Mouse (Mus musculus): ENCODE measurements around the gene Fam180a. TPM values are rescaled to one million over a fixed set of nuclear protein-coding genes. Genes with fewer than 3 reads are reported as not detected.
A peak's percentile ranks its signal among the peaks of the same experiment; 100 is the strongest.

The Fam180a gene
- polyA plus RNA-seq, 1 experiment = 0.24 TPM

- H3K27ac ChIP-seq (ENCODE audit: insufficient read depth, low read depth, low read length) = peak overlapping the region; percentile 15; the same call in 1 of the 2 replicates
- H3K27me3 ChIP-seq (ENCODE audit: control insufficient read depth, insufficient read depth, low read length) = no peaks in the 10 kb centered on the region
- no peak overlapping the region for H3K4me3 ChIP-seq (ENCODE audit: low read depth, low read length)
- WGBS = 90% methylated on average over 7 of the region's 7 CpGs
- peaks cover 12% of the 10 kb centered on the region for H3K4me1 ChIP-seq (ENCODE audit: control insufficient read depth, insufficient read depth, insufficient read length, low read length)
- TF ChIP-seq CTCF (IDR thresholded peaks at IDR 0.05; ENCODE audit: extremely low read depth, insufficient read length, insufficient replicate concordance, low read depth, low read length) (no peak), POLR2A (IDR thresholded peaks at IDR 0.05; ENCODE audit: low read depth, low read length) (no peak)
- H3K36me3 ChIP-seq (ENCODE audit: control insufficient read depth, insufficient read depth, low read length) = no peaks in the 10 kb centered on the region
Measured at GRCm38 (mm10) chr6:35302581-35302980, 23.4 kb downstream of the Fam180a start.

GRCm38 (mm10) chr6:35298323-35298722 is 27.6 kb downstream of the Fam180a start:
- WGBS = 85% methylated on average over 6 of the region's 6 CpGs
- H3K4me1 ChIP-seq (ENCODE audit: control insufficient read depth, insufficient read depth, insufficient read length, low read length) = peaks cover 6% of the 10 kb centered on the region

DNA sequence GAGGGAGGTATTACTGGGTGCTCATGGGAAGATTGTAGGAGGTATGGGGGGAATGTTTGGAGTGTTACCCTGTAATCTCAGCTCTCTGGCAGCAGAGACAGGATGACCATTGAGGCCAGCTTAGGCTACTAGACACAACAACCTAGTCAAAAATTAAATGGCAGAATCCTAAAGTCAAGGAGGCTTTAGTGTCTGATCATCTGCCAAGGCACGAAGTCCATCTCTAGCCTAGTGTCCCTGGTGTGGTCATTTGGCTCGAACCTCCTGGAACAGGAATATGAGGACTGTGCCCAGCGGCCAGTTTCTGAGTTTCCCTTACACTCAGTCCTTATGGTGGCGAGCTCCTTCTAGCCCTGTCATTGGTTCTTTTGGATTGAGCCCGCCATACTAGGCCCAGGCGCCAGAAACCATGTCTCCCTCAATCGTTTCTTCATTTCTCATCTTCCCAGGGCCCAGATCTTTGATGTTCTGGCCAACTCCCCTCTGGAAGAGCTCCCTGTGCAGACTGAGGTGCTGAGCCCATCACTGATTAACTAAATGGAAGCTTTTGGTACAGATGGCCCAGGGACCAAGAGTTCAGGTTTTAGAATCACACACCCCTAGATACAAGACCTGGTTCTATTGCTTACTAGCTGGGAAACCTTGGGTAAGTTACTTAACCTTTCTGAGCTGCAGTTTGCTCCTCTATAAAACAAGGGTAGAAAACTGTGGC is 28.3 kb downstream of the Fam180a start:
- 86% methylated on average over 7 of the region's 7 CpGs for WGBS
- TF ChIP-seq POLR2A (IDR thresholded peaks at IDR 0.05; ENCODE audit: low read depth, low read length) = no peak
- Histone ChIP-seq H3K4me1 (ENCODE audit: control insufficient read depth, insufficient read depth, insufficient read length, low read length) (peaks cover under 1% of the 10 kb centered on the region), H3K36me3 (ENCODE audit: control insufficient read depth, insufficient read depth, low read length) (no peaks in the 10 kb centered on the region), H3K27me3 (ENCODE audit: control insufficient read depth, insufficient read depth, low read length) (no peaks in the 10 kb centered on the region), H3K4me3 (ENCODE audit: low read depth, low read length) (no peak overlapping the region), H3K27ac (ENCODE audit: insufficient read depth, low read depth, low read length) (no peak overlapping the region)

More at GRCm38 (mm10) chr6:35298323-35298722, 27.6 kb downstream of the Fam180a start:
- TF ChIP-seq POLR2A (IDR thresholded peaks at IDR 0.05; ENCODE audit: low read depth, low read length) (no peak), CTCF (IDR thresholded peaks at IDR 0.05; ENCODE audit: extremely low read depth, insufficient read length, insufficient replicate concordance, low read depth, low read length) (no peak)
- H3K27me3 ChIP-seq (ENCODE audit: control insufficient read depth, insufficient read depth, low read length) = no peaks in the 10 kb centered on the region
- no peak overlapping the region for H3K4me3 ChIP-seq (ENCODE audit: low read depth, low read length)
- H3K27ac ChIP-seq (ENCODE audit: insufficient read depth, low read depth, low read length) = no peak overlapping the region
- H3K36me3 ChIP-seq (ENCODE audit: control insufficient read depth, insufficient read depth, low read length) = no peaks in the 10 kb centered on the region

GRCm38 (mm10) chr6:35297001-35297400 is 28.9 kb downstream of the Fam180a start:
- Histone ChIP-seq H3K36me3 (ENCODE audit: control insufficient read depth, insufficient read depth, low read length) (no peaks in the 10 kb centered on the region), H3K27ac (ENCODE audit: insufficient read depth, low read depth, low read length) (no peak overlapping the region), H3K27me3 (ENCODE audit: control insufficient read depth, insufficient read depth, low read length) (no peaks in the 10 kb centered on the region), H3K4me3 (ENCODE audit: low read depth, low read length) (no peak overlapping the region), H3K4me1 (ENCODE audit: control insufficient read depth, insufficient read depth, insufficient read length, low read length) (no peaks in the 10 kb centered on the region)
- TF ChIP-seq CTCF (IDR thresholded peaks at IDR 0.05; ENCODE audit: extremely low read depth, insufficient read length, insufficient replicate concordance, low read depth, low read length) = no peak
- no peak for TF ChIP-seq POLR2A (IDR thresholded peaks at IDR 0.05; ENCODE audit: low read depth, low read length)
- 58% methylated on average over 2 of the region's 2 CpGs for WGBS

GRCm38 (mm10) chr6:35294964-35295363 is 31.0 kb downstream of the Fam180a start:
- H3K36me3 ChIP-seq (ENCODE audit: control insufficient read depth, insufficient read depth, low read length) = no peaks in the 10 kb centered on the region
- no peaks in the 10 kb centered on the region for H3K27me3 ChIP-seq (ENCODE audit: control insufficient read depth, insufficient read depth, low read length)
- TF ChIP-seq CTCF (IDR thresholded peaks at IDR 0.05; ENCODE audit: extremely low read depth, insufficient read length, insufficient replicate concordance, low read depth, low read length) (no peak), POLR2A (IDR thresholded peaks at IDR 0.05; ENCODE audit: low read depth, low read length) (no peak)
- H3K27ac ChIP-seq (ENCODE audit: insufficient read depth, low read depth, low read length) = no peak overlapping the region
- 65% methylated on average over 2 of the region's 2 CpGs for WGBS
- H3K4me1 ChIP-seq (ENCODE audit: control insufficient read depth, insufficient read depth, insufficient read length, low read length) = no peaks in the 10 kb centered on the region
- no peak overlapping the region for H3K4me3 ChIP-seq (ENCODE audit: low read depth, low read length)

DNA sequence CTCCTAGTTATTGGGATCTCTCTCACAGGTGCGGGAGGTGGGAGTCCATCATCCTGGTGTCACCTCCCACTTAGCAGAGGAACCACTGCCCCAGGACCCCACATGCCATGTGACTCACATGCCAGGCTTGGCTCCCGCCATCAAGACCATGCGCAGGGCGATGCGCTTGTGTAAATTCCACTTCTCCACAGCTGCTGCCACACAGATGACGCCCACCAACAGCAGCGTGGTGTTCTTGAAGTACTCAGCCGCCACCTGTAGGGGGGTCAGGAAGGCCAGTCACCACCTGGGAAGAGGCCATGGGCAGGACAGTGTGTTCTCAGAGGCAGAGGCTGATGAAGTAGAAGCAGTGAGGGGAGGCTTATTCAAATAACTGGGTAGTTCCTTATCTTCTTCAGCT is 36.3 kb downstream of the Fam180a start:
- Histone ChIP-seq H3K4me3 (ENCODE audit: low read depth, low read length) (no peak overlapping the region), H3K27me3 (ENCODE audit: control insufficient read depth, insufficient read depth, low read length) (no peaks in the 10 kb centered on the region), H3K4me1 (ENCODE audit: control insufficient read depth, insufficient read depth, insufficient read length, low read length) (no peaks in the 10 kb centered on the region), H3K27ac (ENCODE audit: insufficient read depth, low read depth, low read length) (no peak overlapping the region), H3K36me3 (ENCODE audit: control insufficient read depth, insufficient read depth, low read length) (no peaks in the 10 kb centered on the region)
- WGBS = 94% methylated on average over 8 of the region's 8 CpGs
- TF ChIP-seq CTCF (IDR thresholded peaks at IDR 0.05; ENCODE audit: extremely low read depth, insufficient read length, insufficient replicate concordance, low read depth, low read length) = no peak
- TF ChIP-seq POLR2A (IDR thresholded peaks at IDR 0.05; ENCODE audit: low read depth, low read length) = no peak

DNA sequence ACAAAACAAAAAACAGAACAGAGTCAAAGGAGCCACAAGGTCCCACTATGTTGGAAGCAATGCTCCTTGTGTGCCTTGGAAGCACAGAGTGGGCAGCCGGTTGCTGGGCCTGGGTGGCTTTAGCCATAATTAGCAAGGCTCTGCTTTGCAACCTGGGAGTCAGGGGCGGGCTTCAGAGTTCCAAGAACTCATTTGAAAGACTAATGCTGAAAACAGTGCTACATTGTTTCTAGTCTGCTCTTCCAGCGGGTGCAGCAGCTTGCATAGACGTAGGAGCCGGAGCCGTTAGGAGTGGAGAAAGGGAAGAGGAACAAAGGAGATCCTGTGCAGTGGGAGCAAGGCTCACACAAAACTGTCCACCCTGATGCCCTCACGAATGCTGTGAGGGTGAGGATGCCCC is 37.0 kb downstream of the Fam180a start:
- Histone ChIP-seq H3K27ac (ENCODE audit: insufficient read depth, low read depth, low read length) (no peak overlapping the region), H3K27me3 (ENCODE audit: control insufficient read depth, insufficient read depth, low read length) (no peaks in the 10 kb centered on the region), H3K36me3 (ENCODE audit: control insufficient read depth, insufficient read depth, low read length) (no peaks in the 10 kb centered on the region), H3K4me3 (ENCODE audit: low read depth, low read length) (no peak overlapping the region), H3K4me1 (ENCODE audit: control insufficient read depth, insufficient read depth, insufficient read length, low read length) (no peaks in the 10 kb centered on the region)
- 82% methylated on average over 7 of the region's 7 CpGs for WGBS
- TF ChIP-seq POLR2A (IDR thresholded peaks at IDR 0.05; ENCODE audit: low read depth, low read length) = no peak
- TF ChIP-seq CTCF (IDR thresholded peaks at IDR 0.05; ENCODE audit: extremely low read depth, insufficient read length, insufficient replicate concordance, low read depth, low read length) = no peak

All from small intestine, adult 2 months (tissue).